ENCODE assay signal across 30 mouse cellular contexts in the genomic region with DNA sequence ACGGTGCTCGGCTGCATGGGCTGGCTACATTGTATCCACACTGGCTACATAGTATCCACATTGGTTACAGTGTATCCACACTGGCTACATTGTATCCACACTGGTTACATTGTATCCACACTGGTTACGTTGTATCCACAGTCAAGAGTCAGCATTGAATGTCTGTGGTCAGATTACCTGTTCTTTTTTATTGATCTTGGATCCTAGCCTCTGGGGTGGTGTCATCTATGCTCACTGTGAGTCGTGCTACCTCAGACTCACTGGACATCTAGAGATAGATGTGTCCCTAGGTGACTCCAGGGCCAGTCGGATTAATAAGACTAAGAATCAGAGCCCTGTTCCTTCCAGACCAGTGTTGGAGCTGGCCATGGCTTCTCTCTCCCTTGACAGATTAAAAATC. TPM values are rescaled to one million over a fixed set of nuclear protein-coding genes. Genes with fewer than 3 reads are reported as not detected.
"Had no signal": no experiment of that assay in that cellular context is flagged by ENCODE, and none has a peak within 500 bp of the region (broad histone marks: within the 10 kb centered on the region; RNA-seq: fewer than 3 reads in every experiment).

No protein-coding gene starts in this region.

- H3K27me3 ChIP-seq: heart, embryonic 12.5 days; hindbrain, embryonic 12.5 days; intestine, embryonic 15.5 days; limb, embryonic 12.5 days; liver, embryonic 12.5 days had no signal

- H3K4me2 ChIP-seq: heart, embryonic 12.5 days; hindbrain, embryonic 12.5 days; hindbrain, embryonic 14.5 days; intestine, embryonic 15.5 days; limb, embryonic 12.5 days; liver, embryonic 12.5 days had no signal

- H3K27ac ChIP-seq: gastrocnemius, adult 2 months; hindbrain, embryonic 10.5 days; hindbrain, embryonic 14.5 days; intestine, embryonic 15.5 days; left cerebral cortex, adult 2 months; limb, embryonic 10.5 days; limb, embryonic 12.5 days; liver, embryonic 12.5 days had no signal

- DNase-seq: gastrocnemius, adult 2 months; gastrocnemius, postnatal 10 days; gastrocnemius, postnatal 25 days; heart, postnatal 10 days; heart, postnatal 4 days; kidney, adult 18-20 months; kidney, adult 8-10 months; kidney, postnatal 10 days; kidney, postnatal 25 days; kidney, postnatal 4 days had no signal

- ATAC-seq: forebrain, embryonic 16.5 days; hindbrain, embryonic 16.5 days; inflammation-experienced regulatory T-cells, adult 6 months; intestine, embryonic 15.5 days; intestine, postnatal 0 days; liver, embryonic 12.5 days had no signal

- H3K4me3 ChIP-seq: gastrocnemius, adult 2 months; heart, embryonic 12.5 days; hindbrain, embryonic 10.5 days; hindbrain, embryonic 12.5 days; intestine, embryonic 15.5 days; left cerebral cortex, adult 2 months; limb, embryonic 10.5 days; limb, embryonic 12.5 days; liver, embryonic 12.5 days had no signal

- H3K9me3 ChIP-seq: heart, embryonic 12.5 days; hindbrain, embryonic 10.5 days; hindbrain, embryonic 12.5 days; intestine, embryonic 15.5 days; limb, embryonic 10.5 days; limb, embryonic 12.5 days; liver, embryonic 12.5 days had no signal

- H3K36me3 ChIP-seq: heart, embryonic 12.5 days; hindbrain, embryonic 10.5 days; hindbrain, embryonic 12.5 days; intestine, embryonic 15.5 days; limb, embryonic 10.5 days; limb, embryonic 12.5 days; liver, embryonic 12.5 days had no signal

- H3K9ac ChIP-seq: heart, embryonic 12.5 days; hindbrain, embryonic 12.5 days; hindbrain, embryonic 14.5 days; intestine, embryonic 15.5 days; limb, embryonic 12.5 days; liver, embryonic 12.5 days had no signal

RNA-seq across cellular contexts. Expression of a gene that starts 34.9 kb away (rescaled TPM):
- total RNA-seq: gastrocnemius, postnatal 25 days; granulocyte monocyte progenitor cell, adult 5-6 weeks; heart, adult 8-10 months; heart, postnatal 10 days; heart, postnatal 25 days; layer of hippocampus, postnatal 10 days; layer of hippocampus, postnatal 25 days; left cerebral cortex, adult 2 months; left cerebral cortex, postnatal 14 days; left cerebral cortex, postnatal 36 days had no signal
- polyA plus RNA-seq: intestine, postnatal 0 days had no signal
